Mouse (Mus musculus) T-helper 17 cell (primary cell): ENCODE measurements around the gene Cdkn1a.
"Not testable (repeated sequence)": the region's sequence is repeated elsewhere in the genome, so short reads cannot be mapped to it uniquely, and the experiment has no call there.

Experiments used
- in situ Hi-C, 2 experiments: fragments of 300-600 bp; cut with MboI, MseI; formaldehyde crosslinking; loops; 1 replicate in 1 of 2; 2 replicates in 1 of 2; pipeline ENCODE4 v1.15.1; 2025; ENCODE audit warnings: high pct_unique_total_duplicates in 2 of 2

Cdkn1a gene

GRCm38 (mm10) chr17:29090776-29091175 is at the start of gene Cdkn1a:
Gene Cdkn1a, plus strand, starts transcription at chr17:29090976.
- in situ Hi-C loops = loop anchor here in 1 of 2 experiments (5.0 kb wide), 1 partner anchor 38 kb away; no protein-coding TSS in a partner anchor

GRCm38 (mm10) chr17:29041632-29042031 is 49.1 kb upstream of the Cdkn1a start:
- in situ Hi-C loops = not testable (repeated sequence)

- in situ Hi-C loops = no loop called here
Measured at GRCm38 (mm10) chr17:29042569-29042968, 48.2 kb upstream of the Cdkn1a start.

- in situ Hi-C loops = no loop called here
Measured at GRCm38 (mm10) chr17:29043583-29043982, 47.2 kb upstream of the Cdkn1a start.

GRCm38 (mm10) chr17:29044146-29044924 is 46.4 kb upstream of the Cdkn1a start:
- in situ Hi-C loops = no loop called here

GRCm38 (mm10) chr17:29044925-29045319 is 45.9 kb upstream of the Cdkn1a start:
- in situ Hi-C loops = no loop called here

GRCm38 (mm10) chr17:29045741-29046530 is 44.8 kb upstream of the Cdkn1a start:
- in situ Hi-C loops = no loop called here

GRCm38 (mm10) chr17:29046863-29047262 is 43.9 kb upstream of the Cdkn1a start:
- in situ Hi-C loops = no loop called here

GRCm38 (mm10) chr17:29047697-29048514 is 42.9 kb upstream of the Cdkn1a start:
- in situ Hi-C loops = no loop called here

- in situ Hi-C loops = no loop called here
Measured at GRCm38 (mm10) chr17:29048748-29049507, 41.8 kb upstream of the Cdkn1a start.

GRCm38 (mm10) chr17:29049508-29049889 is 41.3 kb upstream of the Cdkn1a start:
- in situ Hi-C loops = no loop called here

GRCm38 (mm10) chr17:29049923-29050322 is 40.9 kb upstream of the Cdkn1a start:
- in situ Hi-C loops = loop anchor here (5.0 kb wide), 5 partner anchors 42 to 197 kb away; partner anchors contain the start of gene Cdkn1a (in 1 of the 2)

GRCm38 (mm10) chr17:29050791-29051190 is 40.0 kb upstream of the Cdkn1a start:
- in situ Hi-C loops = loop anchor here (5.0 kb wide), 5 partner anchors 42 to 197 kb away; partner anchors contain the start of gene Cdkn1a (in 1 of the 2)

- in situ Hi-C loops = loop anchor here (5.0 kb wide), 5 partner anchors 39 to 194 kb away; partner anchors contain the start of gene Cdkn1a (in 1 of the 2)
Measured at GRCm38 (mm10) chr17:29053067-29053466, 37.7 kb upstream of the Cdkn1a start.

- in situ Hi-C loops = loop anchor here (5.0 kb wide), 5 partner anchors 38 to 193 kb away; partner anchors contain the start of gene Cdkn1a (in 1 of the 2)
Measured at GRCm38 (mm10) chr17:29053841-29054240, 36.9 kb upstream of the Cdkn1a start.

GRCm38 (mm10) chr17:29054429-29054828 is 36.3 kb upstream of the Cdkn1a start:
- in situ Hi-C loops = loop anchor here (5.0 kb wide), 5 partner anchors 38 to 193 kb away; partner anchors contain the start of gene Cdkn1a (in 1 of the 2)

- in situ Hi-C loops = no loop called here
Measured at GRCm38 (mm10) chr17:29055586-29055985, 35.2 kb upstream of the Cdkn1a start.

GRCm38 (mm10) chr17:29056207-29056606 is 34.6 kb upstream of the Cdkn1a start:
- in situ Hi-C loops = no loop called here

GRCm38 (mm10) chr17:29056699-29057151 is 34.1 kb upstream of the Cdkn1a start:
- in situ Hi-C loops = no loop called here

GRCm38 (mm10) chr17:29057361-29057890 is 33.4 kb upstream of the Cdkn1a start:
- in situ Hi-C loops = no loop called here
